Mouse (Mus musculus) testis, adult 2 months (tissue): ENCODE data around the gene Bcas3. TPM values are rescaled to one million over a fixed set of nuclear protein-coding genes. Genes with fewer than 3 reads are reported as not detected.

ENCODE experiments used
- H3K27ac ChIP-seq: fragments of 200-500 bp; 2 replicates; pipeline ENCODE4 v1.5.1; 2012; ENCODE audit warnings: low read depth, low read length; ENCODE audit not compliant: control insufficient read depth, insufficient read depth
- H3K27me3 ChIP-seq: fragments of 200-500 bp; 2 replicates; pipeline ENCODE4 v1.6.1; 2012; ENCODE audit warnings: mild to moderate bottlenecking, low read length, moderate library complexity; ENCODE audit not compliant: control insufficient read depth, insufficient read depth
- H3K36me3 ChIP-seq: fragments of 200-500 bp; 2 replicates; pipeline ENCODE4 v1.6.1; 2012; ENCODE audit warnings: mild to moderate bottlenecking, low read length; ENCODE audit not compliant: control insufficient read depth, insufficient read depth
- H3K4me1 ChIP-seq: fragments of 200-500 bp; 2 replicates; pipeline ENCODE4 v1.6.1; 2012; ENCODE audit warnings: low read length; ENCODE audit not compliant: control insufficient read depth, insufficient read depth
- H3K4me3 ChIP-seq: fragments of 200-500 bp; 2 replicates; pipeline ENCODE4 v1.5.1; 2012; ENCODE audit warnings: low read depth, mild to moderate bottlenecking, low read length, moderate library complexity, mixed read lengths; ENCODE audit not compliant: control insufficient read depth
- CTCF ChIP-seq: fragments of 200-500 bp; IDR thresholded peaks from 2 replicates; pipeline ENCODE4 v1.5.1; 2012; ENCODE audit warnings: low read depth, mild to moderate bottlenecking, inconsistent platforms, low read length, moderate library complexity; ENCODE audit not compliant: control insufficient read depth, insufficient read depth, insufficient replicate concordance
- POLR2A ChIP-seq: fragments of 200-500 bp; IDR thresholded peaks from 2 replicates; pipeline ENCODE4 v1.6.1; 2012; ENCODE audit warnings: low read depth, mild to moderate bottlenecking, inconsistent platforms, low read length, moderate library complexity; ENCODE audit not compliant: control insufficient read depth
- polyA plus RNA-seq: library from polyadenylated mRNA; depleted of rRNA; stranded (reverse); fragments of >200 nt; gene quantifications from 2 replicates; pipeline ENCODE4 v1.2.3, GENCODE M21; 2012

Gene Bcas3
- polyA plus RNA-seq, 1 experiment: 23.4 TPM

DNA sequence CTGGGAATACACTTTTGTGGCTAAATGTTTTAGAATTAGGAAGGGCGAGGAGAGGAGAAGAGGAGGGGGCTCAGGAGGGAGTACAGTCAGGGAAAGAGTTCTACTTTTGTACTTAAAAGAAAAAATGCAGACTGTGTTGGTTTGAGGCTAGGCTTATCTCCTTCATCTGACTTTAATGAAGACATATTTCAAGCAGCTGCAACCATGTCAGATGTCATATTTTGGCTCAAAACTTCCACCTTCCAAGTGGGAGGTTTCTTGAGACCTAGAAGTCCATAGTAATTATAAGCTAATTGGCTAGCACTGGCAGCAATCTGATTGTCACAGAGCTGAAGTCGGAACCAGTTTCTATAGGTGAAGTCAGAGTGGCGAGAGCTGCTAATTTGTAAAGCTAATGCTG lies 384.9 kb downstream of the Bcas3 start:
- Histone ChIP-seq H3K4me3 (no peak overlapping the region), H3K36me3 (no peaks in the 10 kb centered on the region), H3K27ac (no peak overlapping the region), H3K27me3 (no peaks in the 10 kb centered on the region), H3K4me1 (no peaks in the 10 kb centered on the region)
- TF ChIP-seq POLR2A (no peak), CTCF (no peak)

DNA sequence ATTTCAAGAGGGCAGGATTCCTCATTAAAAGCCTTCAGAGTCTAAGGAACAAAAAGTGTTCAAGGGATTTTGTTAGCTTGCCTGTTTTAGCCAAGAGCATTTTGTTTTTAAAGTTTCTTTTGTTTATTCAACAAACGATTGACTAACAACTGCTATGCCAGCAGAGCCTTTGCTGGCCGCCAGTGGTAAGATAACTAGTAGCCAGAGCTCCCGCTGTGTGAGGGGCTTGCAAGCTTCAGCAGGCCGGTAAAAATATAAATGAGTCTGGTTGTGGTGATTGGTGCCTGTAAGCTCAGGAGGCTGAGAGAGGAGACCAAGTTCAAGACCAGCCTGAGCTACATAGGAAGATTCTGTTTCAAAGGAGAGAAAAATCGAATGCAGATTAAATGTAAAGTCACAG lies 385.6 kb downstream of the Bcas3 start:
- Histone ChIP-seq H3K27me3 (no peaks in the 10 kb centered on the region), H3K4me1 (no peaks in the 10 kb centered on the region), H3K4me3 (no peak overlapping the region), H3K27ac (no peak overlapping the region), H3K36me3 (no peaks in the 10 kb centered on the region)
- no peak for TF ChIP-seq CTCF
- no peak for TF ChIP-seq POLR2A

DNA sequence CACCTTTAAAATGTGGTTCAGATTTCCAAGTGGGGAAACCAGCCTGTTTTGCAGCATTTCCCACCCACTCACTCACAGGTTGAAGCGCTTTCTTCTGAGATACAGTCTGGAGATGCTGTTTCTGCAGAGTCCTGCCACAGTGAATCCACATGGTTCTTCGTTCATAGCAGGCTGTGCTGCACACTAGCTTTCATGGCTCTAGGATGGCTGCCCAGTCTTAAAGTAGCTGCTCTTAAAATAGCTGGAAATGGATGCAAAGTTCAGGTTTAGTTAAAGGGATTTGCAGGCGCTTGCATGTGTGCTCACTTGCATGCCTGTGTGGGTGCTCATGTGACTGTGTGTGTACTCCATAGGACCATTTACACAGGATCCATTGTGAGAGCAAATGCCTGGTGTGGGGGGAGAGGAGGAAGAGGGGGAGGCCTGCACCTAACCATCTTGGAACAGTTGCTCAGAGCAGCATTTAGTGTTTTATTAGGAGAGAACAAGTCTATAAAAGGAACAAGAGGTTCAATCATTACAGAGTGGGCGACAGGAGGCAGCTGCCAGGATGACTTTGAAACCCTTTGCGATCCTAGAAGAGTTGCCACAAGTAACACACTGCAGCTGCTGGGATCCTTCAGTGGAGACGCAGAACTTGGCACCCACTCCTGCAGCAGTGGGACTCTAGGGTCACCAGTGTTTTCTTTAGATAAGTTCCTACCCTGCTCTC lies 386.5 kb downstream of the Bcas3 start:
- no peaks in the 10 kb centered on the region for H3K36me3 ChIP-seq
- no peak overlapping the region for H3K27ac ChIP-seq
- no peak overlapping the region for H3K4me3 ChIP-seq
- H3K4me1 ChIP-seq: no peaks in the 10 kb centered on the region
- no peak for TF ChIP-seq POLR2A
- no peak for TF ChIP-seq CTCF
- H3K27me3 ChIP-seq: no peaks in the 10 kb centered on the region

DNA sequence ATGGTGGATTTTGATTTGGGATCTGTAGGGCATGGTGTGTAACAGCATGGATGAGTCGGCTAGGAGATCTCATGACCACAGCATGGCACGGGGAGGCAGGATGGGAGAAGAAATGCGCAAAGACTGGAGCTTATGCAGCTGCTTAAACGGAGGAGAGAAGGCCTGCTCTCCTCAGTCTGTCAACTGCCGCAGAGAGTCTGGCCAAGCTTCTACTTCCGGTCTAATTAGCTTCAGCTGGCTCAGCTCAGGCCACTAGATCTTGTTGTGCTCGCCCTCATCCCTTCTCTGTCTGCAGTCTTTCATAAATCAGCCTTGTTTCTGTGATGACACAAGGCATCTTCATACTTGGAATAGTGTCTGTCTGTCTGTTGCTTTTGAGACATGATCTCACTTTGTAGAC lies 393.4 kb downstream of the Bcas3 start:
- no peak overlapping the region for H3K4me3 ChIP-seq
- no peaks in the 10 kb centered on the region for H3K4me1 ChIP-seq
- H3K27ac ChIP-seq: no peak overlapping the region
- H3K27me3 ChIP-seq: no peaks in the 10 kb centered on the region
- no peak for TF ChIP-seq POLR2A
- no peak for TF ChIP-seq CTCF
- H3K36me3 ChIP-seq: no peaks in the 10 kb centered on the region

DNA sequence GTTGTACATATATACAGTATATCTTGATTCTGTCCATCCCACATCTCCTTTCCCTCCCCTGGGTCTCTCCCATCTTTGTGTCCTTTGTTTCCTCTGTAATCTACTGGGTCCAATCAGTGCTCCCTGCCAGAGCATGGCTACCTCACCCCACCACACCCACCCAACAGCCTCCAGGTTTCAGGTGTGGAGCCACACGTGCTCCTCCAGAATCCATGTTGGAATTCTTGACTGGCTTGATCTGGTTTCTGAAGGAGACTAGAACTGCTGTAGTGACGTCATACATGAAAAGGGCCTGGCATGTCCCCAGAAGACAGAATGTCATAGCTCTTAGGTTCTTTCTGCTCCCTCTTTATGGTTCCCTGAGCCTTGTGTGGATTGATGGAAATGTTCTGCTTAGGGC lies 395.9 kb downstream of the Bcas3 start:
- Histone ChIP-seq H3K27me3 (no peaks in the 10 kb centered on the region), H3K4me1 (no peaks in the 10 kb centered on the region)
- no peak for TF ChIP-seq CTCF
- no peak for TF ChIP-seq POLR2A

DNA sequence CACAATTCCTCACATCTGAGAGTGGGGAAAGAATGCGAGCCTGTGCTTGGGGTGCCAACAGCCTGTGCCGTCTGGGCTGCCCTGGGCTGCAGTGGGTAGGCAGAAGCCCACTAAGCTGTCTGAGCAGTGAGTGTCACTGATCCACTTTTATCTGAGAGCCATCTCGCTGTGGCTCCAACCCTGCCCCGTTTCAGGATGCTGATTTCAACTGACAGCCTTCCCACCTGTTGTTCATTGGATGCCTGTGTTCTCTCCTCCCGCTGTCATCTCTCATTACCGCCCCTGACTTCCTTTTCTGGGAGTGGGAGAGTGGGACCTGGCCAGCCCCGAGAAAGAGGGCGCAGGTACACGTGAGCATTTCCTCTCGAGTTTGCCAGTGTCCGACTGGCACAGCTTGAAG lies 398.2 kb downstream of the Bcas3 start:
- H3K36me3 ChIP-seq: no peaks in the 10 kb centered on the region
- H3K27ac ChIP-seq: no peak overlapping the region
- TF ChIP-seq POLR2A (no peak), CTCF (no peak)
- H3K4me1 ChIP-seq: no peaks in the 10 kb centered on the region; the same call in 1 of the 2 replicates
- no peaks in the 10 kb centered on the region for H3K27me3 ChIP-seq
- H3K4me3 ChIP-seq: no peak overlapping the region

More for the DNA sequence above, 395.9 kb downstream of the Bcas3 start:
- Histone ChIP-seq H3K4me3 (no peak overlapping the region), H3K27ac (no peak overlapping the region), H3K36me3 (no peaks in the 10 kb centered on the region)

DNA sequence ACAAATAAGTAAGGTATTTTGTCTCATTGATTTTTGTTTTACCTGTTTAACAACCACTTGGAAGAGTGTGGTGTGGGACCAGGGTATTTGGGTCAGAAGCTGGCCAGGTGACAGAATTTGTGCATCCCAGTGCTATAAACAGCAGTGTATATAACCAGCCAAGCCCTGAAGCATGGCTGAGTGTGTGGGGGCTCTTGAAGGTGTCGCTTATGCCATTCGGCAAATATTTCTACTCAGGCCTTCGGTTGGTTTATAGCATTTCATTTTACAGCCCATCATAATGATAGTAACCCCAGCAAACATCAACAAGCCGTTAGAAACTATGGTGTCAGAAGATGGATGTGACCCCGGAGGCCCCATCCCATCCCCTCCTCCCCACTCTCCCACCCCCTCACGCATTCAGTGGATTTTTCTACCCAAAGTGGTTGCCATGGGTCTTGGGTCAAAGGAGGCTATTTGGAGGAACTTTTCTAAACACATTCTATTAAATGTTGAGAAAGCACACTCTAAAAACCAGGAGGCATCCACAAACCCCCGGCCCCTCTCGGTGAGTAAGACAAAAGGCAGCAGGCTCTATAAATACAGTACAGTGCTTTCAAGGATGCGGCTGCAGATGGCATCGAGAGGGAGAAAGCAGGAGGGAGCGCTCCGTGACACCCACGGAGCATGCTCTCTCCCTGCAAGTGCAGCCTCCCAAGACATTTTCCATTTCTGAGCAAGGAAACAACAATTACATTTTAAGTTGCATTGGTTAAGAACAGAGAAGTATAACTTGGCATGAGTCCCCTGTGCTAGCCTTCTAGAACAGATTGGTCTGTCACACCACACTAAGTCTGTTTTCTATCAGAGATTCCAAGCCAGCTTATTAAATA lies 401.9 kb downstream of the Bcas3 start:
- TF ChIP-seq POLR2A (no peak), CTCF (no peak)
- H3K27me3 ChIP-seq: no peaks in the 10 kb centered on the region
- H3K4me1 ChIP-seq: no peaks in the 10 kb centered on the region; the same call in none of the 2 replicates
- H3K36me3 ChIP-seq: no peaks in the 10 kb centered on the region
- no peak overlapping the region for H3K4me3 ChIP-seq
- H3K27ac ChIP-seq: no peak overlapping the region
